Mouse (Mus musculus) stomach, postnatal 0 days (tissue): ENCODE measurements around the gene Tk2. TPM values are rescaled to one million over a fixed set of nuclear protein-coding genes. Genes with fewer than 3 reads are reported as not detected.

ENCODE experiments used
- ATAC-seq: fragments of 200-750 bp; cut with Nextera tagmentation; 2 replicates; pipeline ENCODE4 v1.8.0; 2017; ENCODE audit not compliant: low FRiP score, low TSS enrichment
- DNase-seq: peaks from one replicate; pipeline ENCODE4 v3.0.0-alpha.2; 2016; ENCODE audit warnings: low spot score
- H3K27ac ChIP-seq: fragments of 300-500 bp; sonication (generic); replicated peaks from 2 replicates; pipeline ENCODE4 v1.5.1; 2014; ENCODE audit warnings: mild to moderate bottlenecking, control low read depth
- H3K27me3 ChIP-seq: fragments of 300-500 bp; sonication (generic); 2 replicates; pipeline ENCODE4 v1.6.1; 2014; ENCODE audit warnings: low read length; ENCODE audit not compliant: control insufficient read depth, insufficient read depth
- H3K36me3 ChIP-seq: fragments of 300-500 bp; sonication (generic); 2 replicates; pipeline ENCODE4 v1.6.1; 2014; ENCODE audit warnings: low read length, mixed read lengths; ENCODE audit not compliant: control insufficient read depth, insufficient read depth
- H3K4me1 ChIP-seq: fragments of 300-500 bp; sonication (generic); replicated peaks from 2 replicates; pipeline ENCODE4 v1.6.1; 2014; ENCODE audit warnings: antibody characterized with exemption; ENCODE audit not compliant: control insufficient read depth, insufficient read depth
- H3K4me2 ChIP-seq: fragments of 300-500 bp; sonication (generic); replicated peaks from 2 replicates; pipeline ENCODE4 v1.6.1; 2014; ENCODE audit warnings: low read depth, mild to moderate bottlenecking, control low read depth, moderate library complexity
- H3K4me3 ChIP-seq: fragments of 300-500 bp; sonication (generic); 2 replicates; pipeline ENCODE4 v1.5.1; 2014; ENCODE audit warnings: low read depth, low read length, control low read depth
- H3K9ac ChIP-seq: fragments of 300-500 bp; sonication (generic); 2 replicates; pipeline ENCODE4 v1.6.1; 2014; ENCODE audit warnings: mild to moderate bottlenecking, low read length, control low read depth, mixed read lengths
- H3K9me3 ChIP-seq: fragments of 300-500 bp; sonication (generic); 2 replicates; pipeline ENCODE4 v1.6.1; 2016; ENCODE audit warnings: low read length; ENCODE audit not compliant: control insufficient read depth
- CTCF ChIP-seq: IDR thresholded peaks from 2 replicates; pipeline ENCODE4 v1.5.1; 2016; ENCODE audit warnings: antibody characterized with exemption, low read depth, mild to moderate bottlenecking, moderate library complexity
- EP300 ChIP-seq: optimal IDR thresholded peaks from 2 replicates; pipeline ENCODE3; 2016; ENCODE audit warnings: antibody characterized with exemption
- WGBS: fragments of 180-500 bp; shearing (Covaris S2); extraction: QIAGEN DNeasy Blood & Tissue Kit; methylation state at CpG from one replicate; pipeline ENCODE4 v1.1.7; 2014; 5-methylcytosine and 5-hydroxymethylcytosine counted together
- polyA plus RNA-seq: library from polyadenylated mRNA; unstranded; fragments of >200 nt; fragmentation: Nextera tagmentation; extraction: Ambion mirVana; gene quantifications from 2 replicates; pipeline ENCODE4 v1.2.1, GENCODE M21; 2015

The Tk2 gene
- polyA plus RNA-seq, 1 experiment from 2014 or later, result 11.0 TPM

DNA sequence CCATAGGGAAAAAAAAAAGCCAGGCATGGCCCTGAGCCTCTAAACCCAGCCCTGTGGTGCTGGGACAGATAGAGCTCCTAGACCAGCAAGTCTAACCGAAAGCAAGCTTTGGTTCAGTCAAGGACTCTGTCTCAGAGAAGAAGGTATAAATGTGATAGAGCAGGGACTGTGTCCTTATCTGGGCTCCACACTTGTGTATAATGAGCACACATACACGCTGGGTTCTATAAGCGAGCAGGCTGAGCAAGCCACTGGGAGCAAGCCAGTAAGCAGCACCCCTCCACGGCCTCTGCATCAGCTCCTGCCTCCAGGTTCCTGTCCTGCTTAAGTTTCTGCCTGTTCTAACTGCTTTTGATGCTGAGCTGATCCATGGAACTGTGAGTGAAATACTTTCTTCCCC, 16.3 kb downstream of the Tk2 start:
- TF ChIP-seq EP300, result no peak
- TF ChIP-seq CTCF, result no peak
- whole genome bisulfite sequencing, result 93% methylated on average over 4 of the region's 4 CpGs
- DNase-seq, result no peak
- Histone ChIP-seq H3K4me1 (no peaks in the 10 kb centered on the region), H3K4me2 (no peak overlapping the region), H3K9ac (no peak overlapping the region), H3K27ac (no peak overlapping the region), H3K36me3 (peaks cover 27% of the 10 kb centered on the region), H3K4me3 (no peak overlapping the region), H3K27me3 (no peaks in the 10 kb centered on the region), H3K9me3 (no peaks in the 10 kb centered on the region)
- ATAC-seq, result no peak

DNA sequence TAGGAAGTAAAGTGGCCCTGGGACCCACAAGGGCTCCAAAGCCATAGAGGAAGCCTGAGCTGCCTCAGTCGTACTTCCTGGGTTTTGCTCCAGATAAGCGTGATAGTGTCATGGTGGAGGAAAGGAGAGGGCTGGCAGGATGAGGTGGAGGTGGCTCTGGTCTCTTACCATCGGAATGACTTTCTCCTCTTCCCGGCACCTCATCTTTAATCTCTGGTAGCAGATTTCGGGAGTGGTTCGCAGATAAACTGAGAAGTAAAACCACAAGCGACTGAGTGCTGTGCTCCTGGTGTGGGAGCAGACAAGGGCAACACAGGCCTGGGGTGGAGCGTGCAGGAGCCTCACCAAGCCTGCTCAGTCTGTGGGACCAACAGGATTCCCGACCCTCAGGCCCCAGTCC, 18.0 kb downstream of the Tk2 start:
- no peaks in the 10 kb centered on the region for H3K9me3 ChIP-seq
- H3K9ac ChIP-seq, result no peak overlapping the region
- H3K27ac ChIP-seq, result no peak overlapping the region
- WGBS, result 90% methylated on average over 9 of the region's 9 CpGs
- no peak overlapping the region for H3K4me2 ChIP-seq
- TF ChIP-seq CTCF (no peak), EP300 (no peak)
- H3K36me3 ChIP-seq, result peaks cover 25% of the 10 kb centered on the region
- H3K27me3 ChIP-seq, result no peaks in the 10 kb centered on the region
- no peak overlapping the region for H3K4me3 ChIP-seq
- H3K4me1 ChIP-seq, result no peaks in the 10 kb centered on the region
- ATAC-seq (no peak), DNase-seq (no peak)

DNA sequence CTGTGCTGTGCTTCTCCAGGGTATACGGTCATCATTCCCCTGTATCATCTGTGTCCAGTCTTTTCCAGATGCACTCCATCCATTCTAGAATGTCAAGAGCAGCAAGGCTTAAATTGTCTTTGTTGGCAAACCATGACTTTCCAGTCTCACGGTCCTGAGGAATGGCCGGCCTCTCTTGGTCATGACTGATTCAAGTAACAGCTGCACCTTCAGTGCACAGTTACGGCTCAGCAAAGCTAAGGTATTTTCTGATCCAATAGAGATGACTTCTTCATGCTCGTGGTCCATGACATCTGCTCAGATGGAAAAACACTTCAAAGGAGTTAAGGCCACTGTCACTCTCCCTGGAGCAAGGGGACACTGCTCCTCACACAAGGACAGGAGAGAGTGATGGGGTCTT, 21.3 kb downstream of the Tk2 start:
- H3K27me3 ChIP-seq, result no peaks in the 10 kb centered on the region
- H3K4me2 ChIP-seq, result no peak overlapping the region
- no peak overlapping the region for H3K4me3 ChIP-seq
- no peaks in the 10 kb centered on the region for H3K9me3 ChIP-seq
- peaks cover 19% of the 10 kb centered on the region for H3K36me3 ChIP-seq
- H3K27ac ChIP-seq, result no peak overlapping the region
- no peak for ATAC-seq
- no peak for DNase-seq
- no peak for TF ChIP-seq EP300
- TF ChIP-seq CTCF, result no peak
- no peak overlapping the region for H3K9ac ChIP-seq
- 78% methylated on average over 5 of the region's 5 CpGs for WGBS
- no peaks in the 10 kb centered on the region for H3K4me1 ChIP-seq

DNA sequence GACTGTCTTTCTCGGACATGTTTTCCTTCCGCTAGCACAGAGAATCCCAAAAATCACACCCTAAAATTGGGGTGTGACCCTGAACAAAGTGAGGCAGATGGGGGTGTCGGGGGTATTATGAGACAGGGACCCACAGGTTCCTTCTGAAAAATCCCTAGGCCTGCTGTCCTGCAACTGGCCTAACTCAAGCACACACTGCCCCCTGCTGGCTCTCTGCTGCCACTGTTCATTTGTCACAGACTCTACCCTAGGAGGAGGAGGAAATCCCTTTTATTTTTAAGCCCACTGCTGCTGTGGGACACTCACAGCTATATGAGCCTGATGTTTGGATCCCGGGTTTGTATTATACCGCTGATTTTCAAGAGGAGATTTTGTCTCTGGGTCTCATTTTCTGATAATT, 28.6 kb downstream of the Tk2 start:
- Histone ChIP-seq H3K9ac (no peak overlapping the region), H3K27ac (no peak overlapping the region), H3K27me3 (no peaks in the 10 kb centered on the region), H3K4me3 (no peak overlapping the region), H3K36me3 (no peaks in the 10 kb centered on the region), H3K9me3 (no peaks in the 10 kb centered on the region), H3K4me2 (no peak overlapping the region), H3K4me1 (no peaks in the 10 kb centered on the region)
- 38% methylated on average over 5 of the region's 5 CpGs for WGBS
- ATAC-seq (0 out of 2 replicates have a peak, but pooled peaks have one; percentile 57), DNase-seq (peak; percentile 80)
- TF ChIP-seq CTCF, result peak; percentile 94
- no peak for TF ChIP-seq EP300

DNA sequence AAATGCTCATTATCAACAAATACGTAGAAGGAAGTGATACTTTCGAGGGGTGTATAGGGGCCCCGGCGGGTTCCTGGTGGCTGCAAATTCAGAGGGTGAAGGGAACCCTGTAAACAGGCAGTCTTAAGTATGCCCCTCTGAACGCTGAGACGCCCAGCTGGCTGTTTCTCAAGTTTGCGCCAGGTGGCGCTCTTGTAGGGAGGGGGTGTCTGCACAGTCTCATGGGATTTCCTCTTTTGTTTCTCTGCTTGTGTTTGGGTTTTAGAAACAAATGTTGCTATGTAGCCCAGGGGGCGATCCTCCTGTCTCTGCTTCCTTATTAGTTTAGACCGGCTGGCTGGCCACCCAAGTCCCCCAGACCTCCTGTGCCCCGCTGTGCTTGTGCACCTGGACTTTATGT, 29.3 kb downstream of the Tk2 start:
- Histone ChIP-seq H3K27me3 (no peaks in the 10 kb centered on the region), H3K4me3 (no peak overlapping the region), H3K4me2 (no peak overlapping the region), H3K27ac (no peak overlapping the region), H3K4me1 (no peaks in the 10 kb centered on the region), H3K9me3 (no peaks in the 10 kb centered on the region), H3K36me3 (no peaks in the 10 kb centered on the region), H3K9ac (no peak overlapping the region)
- TF ChIP-seq EP300 (no peak), CTCF (peak; percentile 73)
- ATAC-seq (no peak), DNase-seq (peak; percentile 58)
- WGBS, result 30% methylated on average over 11 of the region's 11 CpGs

DNA sequence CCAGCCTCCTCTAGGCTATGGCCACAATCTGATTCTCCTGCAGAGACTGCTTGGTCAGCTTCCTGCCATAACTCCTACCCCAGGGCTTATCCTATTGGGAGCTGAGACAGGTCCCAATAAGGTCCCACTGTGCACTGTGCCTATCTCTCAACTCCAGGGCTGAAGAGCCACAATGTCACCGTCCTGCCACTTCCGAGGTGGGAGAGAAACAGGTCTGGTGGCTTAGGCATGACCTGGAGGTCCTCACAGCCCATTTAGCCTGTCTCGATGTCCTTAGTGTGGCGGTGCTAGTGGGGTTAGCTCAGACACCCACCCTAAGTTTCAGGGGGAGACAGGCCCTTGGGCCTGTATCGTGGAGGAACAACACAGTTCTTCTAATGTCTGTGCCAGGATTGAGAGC, 30.8 kb downstream of the Tk2 start:
- ATAC-seq (no peak), DNase-seq (no peak)
- no peak overlapping the region for H3K27ac ChIP-seq
- no peak overlapping the region for H3K9ac ChIP-seq
- no peaks in the 10 kb centered on the region for H3K27me3 ChIP-seq
- WGBS, result 88% methylated on average over 5 of the region's 5 CpGs
- H3K36me3 ChIP-seq, result no peaks in the 10 kb centered on the region
- no peaks in the 10 kb centered on the region for H3K9me3 ChIP-seq
- no peak for TF ChIP-seq CTCF
- TF ChIP-seq EP300, result no peak
- H3K4me2 ChIP-seq, result no peak overlapping the region
- no peak overlapping the region for H3K4me3 ChIP-seq
- no peaks in the 10 kb centered on the region for H3K4me1 ChIP-seq
